Mouse (Mus musculus) olfactory bulb, adult 2 months (tissue): ENCODE measurements around the gene Zfp811. TPM values are rescaled to one million over a fixed set of nuclear protein-coding genes. Genes with fewer than 3 reads are reported as not detected.

Experiments
- H3K27ac ChIP-seq: fragments of 200-500 bp; 2 replicates; pipeline ENCODE4 v1.5.1; 2012; ENCODE audit warnings: low read depth, low read length; ENCODE audit not compliant: insufficient read depth
- H3K4me1 ChIP-seq: fragments of 200-500 bp; 2 replicates; pipeline ENCODE4 v1.6.1; 2012; ENCODE audit warnings: low read length; ENCODE audit not compliant: control insufficient read depth, insufficient read depth
- H3K4me3 ChIP-seq: fragments of 200-500 bp; 2 replicates; pipeline ENCODE4 v1.5.1; 2012; ENCODE audit warnings: mild to moderate bottlenecking, low read depth, low read length, moderate library complexity; ENCODE audit not compliant: insufficient read depth
- CTCF ChIP-seq: fragments of 200-500 bp; IDR thresholded peaks from 2 replicates; pipeline ENCODE4 v1.5.1; 2012; ENCODE audit warnings: low read depth, mild to moderate bottlenecking, low read length, moderate library complexity; ENCODE audit not compliant: insufficient read depth
- POLR2A ChIP-seq: fragments of 200-500 bp; IDR thresholded peaks from 2 replicates; pipeline ENCODE4 v1.6.1; 2012; ENCODE audit warnings: mild to moderate bottlenecking, low read depth, low read length, moderate library complexity; ENCODE audit not compliant: insufficient read depth
- WGBS: fragments of 180-500 bp; shearing (Covaris S2); methylation state at CpG from one replicate; pipeline ENCODE4 v1.1.7; 2018; 5-methylcytosine and 5-hydroxymethylcytosine counted together
- polyA plus RNA-seq: library from polyadenylated mRNA; stranded (reverse); fragments of >200 nt; gene quantifications from 2 replicates; pipeline ENCODE4 v1.2.4, GENCODE M21; 2012; ENCODE audit warnings: low replicate concordance; ENCODE audit not compliant: missing spikeins, insufficient read depth, insufficient read length

The Zfp811 gene
- polyA plus RNA-seq, 1 experiment = not detected

DNA sequence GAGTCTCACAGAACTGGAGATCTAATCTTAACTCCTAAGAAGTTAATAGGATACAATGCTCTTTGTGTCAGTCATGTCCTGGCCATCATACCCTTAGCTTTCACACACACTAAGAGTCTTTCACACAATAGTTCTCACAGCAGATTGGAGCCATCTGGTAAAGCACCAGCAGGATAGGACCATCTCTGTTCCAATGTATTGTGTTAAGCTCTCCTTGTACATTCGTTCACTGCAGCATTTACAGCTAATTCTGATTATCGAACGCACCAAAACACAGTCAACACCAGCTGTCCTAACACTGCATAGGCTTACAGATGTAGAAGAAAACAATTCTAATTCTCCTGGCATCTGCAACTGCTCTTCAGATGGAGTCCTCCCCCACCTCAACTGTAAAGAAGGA, 32.2 kb downstream of the Zfp811 start:
- Histone ChIP-seq H3K4me1 (no peaks in the 10 kb centered on the region), H3K4me3 (no peak overlapping the region), H3K27ac (no peak overlapping the region)
- 83% methylated on average over 3 of the region's 3 CpGs for WGBS
- TF ChIP-seq CTCF (no peak), POLR2A (no peak)

DNA sequence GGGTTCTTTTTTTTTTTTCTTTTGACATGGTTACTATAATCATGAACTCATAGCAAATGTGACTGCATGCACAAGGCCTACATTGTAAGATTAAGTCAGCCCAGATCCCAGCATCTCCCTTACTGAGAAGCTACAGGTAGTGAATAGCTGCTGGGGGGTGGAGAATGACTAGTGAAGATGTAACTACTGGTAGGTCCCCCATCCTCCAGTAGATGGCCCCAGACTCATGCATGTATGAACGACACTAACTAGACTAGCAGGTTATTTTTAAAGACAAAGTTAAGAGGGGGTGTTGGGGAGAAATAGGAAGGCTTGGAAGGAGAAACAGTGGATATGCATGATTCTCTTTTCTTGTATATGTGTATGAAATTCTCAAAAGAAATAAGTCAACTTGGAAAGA, 38.5 kb downstream of the Zfp811 start:
- no peaks in the 10 kb centered on the region for H3K4me1 ChIP-seq
- 26% methylated on average over 1 of the region's 1 CpGs for WGBS
- TF ChIP-seq CTCF (no peak), POLR2A (no peak)
- no peak overlapping the region for H3K27ac ChIP-seq
- no peak overlapping the region for H3K4me3 ChIP-seq

GRCm38 (mm10) chr17:32766422-32766821, 43.3 kb downstream of the Zfp811 start:
- TF ChIP-seq POLR2A (no peak), CTCF (no peak)
- Histone ChIP-seq H3K27ac (no peak overlapping the region), H3K4me3 (no peak overlapping the region), H3K4me1 (no peaks in the 10 kb centered on the region)
- WGBS = 93% methylated on average over 2 of the region's 2 CpGs

DNA sequence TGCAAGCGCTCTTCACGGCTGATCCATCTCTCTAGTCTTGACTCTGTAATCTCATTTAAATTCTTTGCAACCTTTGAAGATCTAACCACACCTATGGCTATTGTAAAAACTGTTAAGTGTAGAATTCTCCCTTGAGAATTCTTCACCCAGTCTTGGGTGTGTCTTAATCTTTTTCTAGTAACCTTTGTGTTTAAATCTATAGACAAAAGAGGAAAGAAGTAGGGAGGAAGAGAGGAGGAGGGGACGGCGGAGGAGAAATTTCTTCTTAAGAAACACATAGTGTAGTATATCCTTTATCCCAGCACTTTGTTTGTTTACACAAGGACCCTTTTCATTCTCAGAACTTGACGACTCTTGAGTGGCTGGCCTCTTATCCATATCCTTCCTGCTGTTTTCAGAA, 52.4 kb downstream of the Zfp811 start:
- Histone ChIP-seq H3K4me3 (no peak overlapping the region), H3K4me1 (peaks cover 7% of the 10 kb centered on the region), H3K27ac (no peak overlapping the region)
- TF ChIP-seq POLR2A = no peak
- TF ChIP-seq CTCF = no peak
- 72% methylated on average over 5 of the region's 5 CpGs for WGBS

- TF ChIP-seq POLR2A = no peak
- 13% methylated on average over 12 of the region's 12 CpGs for WGBS
- Histone ChIP-seq H3K4me1 (peaks cover 7% of the 10 kb centered on the region), H3K27ac (no peak overlapping the region), H3K4me3 (no peak overlapping the region)
Measured at GRCm38 (mm10) chr17:32753634-32754033, 56.1 kb downstream of the Zfp811 start.

DNA sequence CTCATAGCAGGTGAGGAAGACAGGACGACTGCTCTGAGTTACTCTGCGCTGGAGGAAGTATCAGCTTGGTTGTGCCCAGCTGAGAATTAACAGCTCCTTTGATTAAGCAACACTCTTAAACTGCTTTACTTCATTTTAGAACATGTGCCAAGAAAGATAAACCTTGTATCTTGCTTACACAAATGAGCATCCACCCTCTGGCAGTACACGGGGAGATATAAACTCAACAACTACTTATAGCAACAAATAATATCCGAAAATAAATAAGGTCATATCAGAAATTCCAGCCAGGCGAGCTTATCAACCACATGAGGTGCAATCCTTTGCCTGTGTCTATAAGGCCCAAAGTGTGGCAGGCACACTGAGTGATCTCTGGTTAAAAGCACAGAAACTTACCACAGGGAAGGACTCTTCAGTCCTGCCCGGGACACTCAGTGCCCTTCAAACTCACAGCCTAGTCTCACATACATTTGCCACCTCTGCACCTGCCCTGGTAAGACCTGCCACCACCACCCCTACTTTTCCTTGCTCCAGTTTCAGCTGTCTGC, 56.8 kb downstream of the Zfp811 start:
- Histone ChIP-seq H3K27ac (no peak overlapping the region), H3K4me1 (peaks cover 7% of the 10 kb centered on the region), H3K4me3 (no peak overlapping the region)
- WGBS = 81% methylated on average over 6 of the region's 6 CpGs
- TF ChIP-seq POLR2A (no peak), CTCF (no peak)

DNA sequence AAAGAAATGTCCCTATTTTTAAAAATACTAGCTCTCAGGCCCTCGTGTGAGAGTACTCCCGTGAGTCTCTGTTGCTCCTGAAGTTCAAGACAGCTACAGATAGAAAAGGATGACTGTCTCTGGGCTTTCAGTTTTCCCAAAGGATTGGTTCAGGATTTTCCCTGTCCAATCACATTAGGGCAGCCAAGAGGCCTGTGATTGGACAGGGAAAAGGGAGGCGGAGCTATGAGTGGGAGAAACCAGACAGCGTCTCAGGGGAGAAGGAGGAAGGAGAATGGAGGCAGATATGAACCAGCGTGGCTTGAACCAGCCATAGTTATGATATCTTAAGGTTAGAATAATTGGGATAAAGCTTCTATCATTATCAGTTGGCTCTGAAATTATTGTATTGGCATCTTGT, 59.1 kb downstream of the Zfp811 start:
- Histone ChIP-seq H3K4me3 (no peak overlapping the region), H3K4me1 (peaks cover 7% of the 10 kb centered on the region), H3K27ac (no peak overlapping the region)
- TF ChIP-seq CTCF = no peak
- TF ChIP-seq POLR2A = no peak
- WGBS = 68% methylated on average over 5 of the region's 5 CpGs

Other genes starting within 250 kb of the Zfp811 start
- not detected in 2 replicates for gene Cyp4f37, start 188.6 kb downstream of the Zfp811 start, polyA plus RNA-seq
- not detected in 2 replicates for gene Cyp4f40, start 151.0 kb downstream of the Zfp811 start, polyA plus RNA-seq
- gene Cyp4f15, start 124.3 kb downstream of the Zfp811 start, polyA plus RNA-seq = not detected in 2 replicates
- gene Zfp871, start 21.6 kb downstream of the Zfp811 start, polyA plus RNA-seq = 68.0 and 91.8 TPM in 2 replicates
- not detected in 2 replicates for gene Zfp799, start 20.3 kb upstream of the Zfp811 start, polyA plus RNA-seq
- not detected in 2 replicates for gene Zfp870, start 81.7 kb upstream of the Zfp811 start, polyA plus RNA-seq
- not detected in 2 replicates for gene Cyp4f14, start 107.4 kb upstream of the Zfp811 start, polyA plus RNA-seq
- gene Cyp4f13, start 137.5 kb upstream of the Zfp811 start, polyA plus RNA-seq = not detected in 2 replicates
- not detected in 2 replicates for gene Zfp472, start 155.9 kb upstream of the Zfp811 start, polyA plus RNA-seq
- not detected in 2 replicates for gene Zfp952, start 183.2 kb upstream of the Zfp811 start, polyA plus RNA-seq
- gene Zfp763, start 223.5 kb upstream of the Zfp811 start, polyA plus RNA-seq = not detected in 2 replicates